Mouse (Mus musculus) cortical plate, adult 2 months (tissue): ENCODE measurements at regions not wholly inside any gene's neighbourhood (a gene's known extent, or its start where the extent isn't known, plus 50 kb on each side); places are given as distances from the start of the nearest gene placed in this dataset.

ENCODE experiments used
- H3K27ac ChIP-seq: fragments of 200-500 bp; 2 replicates; pipeline ENCODE4 v1.5.1; 2012; ENCODE audit warnings: low read length, control low read depth, inconsistent platforms; ENCODE audit not compliant: insufficient read depth
- H3K4me1 ChIP-seq: fragments of 200-500 bp; 2 replicates; pipeline ENCODE4 v1.6.1; 2011; ENCODE audit warnings: low read length; ENCODE audit not compliant: control insufficient read depth, insufficient read depth
- H3K4me3 ChIP-seq: fragments of 200-500 bp; 2 replicates; pipeline ENCODE4 v1.5.1; 2011; ENCODE audit warnings: mild to moderate bottlenecking, low read length, control low read depth; ENCODE audit not compliant: insufficient read depth
- CTCF ChIP-seq: fragments of 200-500 bp; IDR thresholded peaks from 2 replicates; pipeline ENCODE4 v1.5.1; 2011; ENCODE audit warnings: mild to moderate bottlenecking, control low read depth, low read length; ENCODE audit not compliant: insufficient read depth; ENCODE audit errors: extremely low read depth
- POLR2A ChIP-seq: fragments of 200-500 bp; IDR thresholded peaks from 2 replicates; pipeline ENCODE4 v1.6.1; 2011; ENCODE audit warnings: mild to moderate bottlenecking, low read length, control low read depth; ENCODE audit not compliant: insufficient read depth; ENCODE audit errors: extremely low read depth

DNA sequence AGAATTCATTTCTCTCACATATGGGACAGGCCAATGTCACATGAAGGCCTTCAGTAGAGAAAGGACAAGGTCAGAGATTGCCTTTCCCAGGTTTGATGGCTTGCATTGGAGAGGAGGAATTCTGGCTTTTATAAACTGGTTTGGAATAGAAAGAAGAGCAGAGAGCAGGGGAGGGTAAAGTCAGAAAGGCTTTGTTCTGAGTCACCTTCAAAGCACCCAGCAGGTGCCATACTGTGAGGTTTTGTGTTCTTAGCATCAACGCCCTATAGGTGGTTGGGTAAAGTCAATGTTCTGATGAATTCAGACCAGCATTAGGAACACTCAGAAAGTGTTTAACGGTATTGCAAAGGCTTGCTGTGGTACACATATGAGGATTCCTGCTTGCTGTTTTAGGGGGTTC is 244.5 kb downstream of the Dact1 start:
- Histone ChIP-seq H3K4me3 (no peak overlapping the region), H3K27ac (no peak overlapping the region), H3K4me1 (no peaks in the 10 kb centered on the region)
- no peak for TF ChIP-seq POLR2A
- TF ChIP-seq CTCF = no peak

DNA sequence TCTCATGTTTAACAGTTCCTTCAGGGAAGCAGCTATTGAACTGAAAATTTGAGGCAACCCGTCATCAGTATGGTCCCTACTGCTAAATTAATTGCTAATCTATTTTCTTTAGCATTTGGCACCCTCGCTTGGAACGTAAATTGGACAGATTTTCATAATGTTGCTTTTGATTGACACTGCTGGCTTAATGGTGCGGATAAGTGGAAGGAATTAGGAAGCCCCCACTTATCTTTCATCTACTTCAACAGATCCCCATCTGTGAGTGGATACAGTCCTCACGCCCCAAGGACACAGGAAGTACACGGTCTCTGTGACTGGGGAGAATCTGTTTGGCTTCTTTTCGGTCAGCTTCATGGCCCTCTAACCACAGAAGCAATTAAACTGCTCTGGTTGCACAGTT is 251.6 kb downstream of the Dact1 start:
- H3K4me1 ChIP-seq = no peaks in the 10 kb centered on the region
- H3K4me3 ChIP-seq = no peak overlapping the region
- TF ChIP-seq CTCF (no peak), POLR2A (no peak)
- no peak overlapping the region for H3K27ac ChIP-seq

DNA sequence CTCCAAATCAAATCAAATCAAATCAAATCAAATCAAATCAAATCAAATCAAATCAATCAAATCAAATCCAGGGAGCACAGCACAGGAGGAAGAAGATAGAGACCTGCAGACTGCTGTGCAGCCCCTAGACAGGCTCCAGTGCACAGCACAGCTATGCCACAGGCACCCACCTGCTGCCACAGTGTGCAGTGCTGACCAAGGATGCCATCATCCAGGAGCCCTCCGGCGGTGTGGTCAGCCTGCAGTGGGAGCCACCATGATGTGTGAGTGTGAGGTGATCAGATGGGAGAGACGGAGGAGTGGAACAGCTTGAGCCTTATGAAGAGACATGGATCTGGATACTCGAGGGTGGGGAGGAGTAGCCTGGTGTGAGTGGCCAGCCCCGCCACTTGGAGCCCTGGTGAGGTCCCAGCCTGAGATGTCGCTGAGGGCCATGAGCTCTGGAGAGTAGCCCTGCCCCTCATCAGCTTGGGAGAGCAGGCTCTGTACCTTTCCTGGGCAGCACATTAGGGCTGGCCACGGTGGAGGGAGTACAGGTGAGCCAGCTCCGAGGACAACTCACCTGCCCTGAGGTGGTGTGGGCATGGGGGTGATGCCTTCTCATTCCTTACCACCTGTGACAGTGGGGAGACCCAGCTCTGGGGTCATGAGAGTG is 252.4 kb downstream of the Dact1 start:
- H3K27ac ChIP-seq = no peak overlapping the region
- no peak overlapping the region for H3K4me3 ChIP-seq
- no peak for TF ChIP-seq POLR2A
- no peak for TF ChIP-seq CTCF
- no peaks in the 10 kb centered on the region for H3K4me1 ChIP-seq

DNA sequence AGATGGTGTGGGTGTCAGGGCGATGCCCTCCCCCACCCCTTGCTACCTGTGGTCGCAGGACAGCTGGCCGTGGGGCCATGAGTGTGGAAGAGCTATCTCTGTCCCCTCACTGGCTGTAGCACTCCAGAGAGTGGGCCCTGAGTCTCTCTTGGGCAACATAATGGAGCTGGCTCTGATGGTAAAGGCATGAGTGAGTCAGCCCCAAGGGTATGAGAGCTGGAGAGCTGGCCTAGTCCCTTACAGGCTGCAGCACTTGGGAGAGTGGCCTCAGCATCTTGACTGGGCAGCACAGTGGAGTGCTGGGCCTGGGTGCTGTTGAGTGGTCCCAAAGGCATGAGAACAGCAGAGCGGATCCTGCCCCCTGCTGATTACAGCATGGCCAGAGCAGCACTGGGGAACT is 253.5 kb downstream of the Dact1 start:
- Histone ChIP-seq H3K27ac (no peak overlapping the region), H3K4me3 (no peak overlapping the region), H3K4me1 (no peaks in the 10 kb centered on the region)
- TF ChIP-seq CTCF (no peak), POLR2A (no peak)

DNA sequence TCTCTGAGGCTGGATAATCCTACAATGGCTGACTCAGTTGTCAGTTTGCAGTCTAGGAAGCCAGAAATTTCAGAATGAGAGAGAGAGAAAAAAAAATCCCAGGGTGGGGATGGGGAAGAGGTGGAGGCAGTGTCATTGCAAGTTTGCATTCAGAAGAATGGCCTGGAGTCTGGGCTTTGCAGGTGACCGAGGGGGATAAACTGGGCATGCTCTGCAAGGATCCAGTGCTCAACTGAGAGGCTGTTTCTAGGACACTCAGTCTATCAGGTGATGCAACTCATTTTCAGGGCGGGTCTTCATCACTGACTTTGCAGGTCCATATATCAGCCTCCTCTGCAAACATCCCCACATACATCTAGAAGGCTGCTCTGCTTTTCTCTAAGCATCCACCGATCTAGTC is 256.7 kb downstream of the Dact1 start:
- TF ChIP-seq CTCF (no peak), POLR2A (no peak)
- Histone ChIP-seq H3K27ac (no peak overlapping the region), H3K4me3 (no peak overlapping the region), H3K4me1 (no peaks in the 10 kb centered on the region)

DNA sequence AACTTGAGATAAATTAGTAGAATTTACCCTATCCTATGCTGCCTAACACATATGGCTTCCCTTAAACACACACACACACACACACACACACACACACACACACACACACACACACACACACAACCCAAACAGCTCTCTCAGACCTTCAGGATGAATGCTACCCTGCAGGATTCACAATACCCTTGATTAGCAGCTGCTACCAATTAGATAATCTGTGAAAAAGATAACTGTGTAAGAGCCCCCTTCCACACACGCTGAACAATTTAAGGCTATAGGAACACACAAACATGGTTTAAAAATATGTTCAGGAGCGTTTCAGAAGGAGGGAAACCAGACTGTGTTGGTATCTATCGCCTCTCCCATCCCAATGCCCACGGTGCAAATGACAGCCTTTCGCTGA is 258.6 kb downstream of the Dact1 start:
- no peak overlapping the region for H3K27ac ChIP-seq
- TF ChIP-seq CTCF (no peak), POLR2A (no peak)
- no peaks in the 10 kb centered on the region for H3K4me1 ChIP-seq
- no peak overlapping the region for H3K4me3 ChIP-seq

DNA sequence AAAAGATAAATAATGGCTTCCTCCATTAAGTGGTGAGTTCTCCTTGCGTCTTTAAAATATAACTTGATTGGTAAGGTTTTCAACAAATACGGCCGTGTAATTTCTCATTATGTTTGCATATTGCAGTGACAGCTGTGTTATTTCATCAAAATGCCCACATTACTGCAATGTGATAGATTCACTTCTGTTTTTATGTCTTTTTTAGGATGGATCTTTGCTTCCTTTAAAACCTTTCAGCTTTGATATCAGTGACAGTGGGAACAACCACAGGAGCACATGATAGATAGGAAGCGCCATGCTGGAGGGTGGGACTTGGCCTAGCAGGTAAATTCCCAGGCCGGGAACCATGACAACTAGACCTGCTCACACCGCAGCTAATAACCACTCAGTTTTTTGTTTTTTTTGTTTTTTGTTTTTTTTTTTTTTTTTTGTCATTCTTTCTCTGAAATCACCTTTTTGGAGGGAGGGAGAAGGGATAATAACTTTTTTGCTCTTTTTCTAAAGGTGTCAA is 259.3 kb downstream of the Dact1 start:
- Histone ChIP-seq H3K4me3 (no peak overlapping the region), H3K4me1 (no peaks in the 10 kb centered on the region), H3K27ac (no peak overlapping the region)
- TF ChIP-seq CTCF (no peak), POLR2A (no peak)

DNA sequence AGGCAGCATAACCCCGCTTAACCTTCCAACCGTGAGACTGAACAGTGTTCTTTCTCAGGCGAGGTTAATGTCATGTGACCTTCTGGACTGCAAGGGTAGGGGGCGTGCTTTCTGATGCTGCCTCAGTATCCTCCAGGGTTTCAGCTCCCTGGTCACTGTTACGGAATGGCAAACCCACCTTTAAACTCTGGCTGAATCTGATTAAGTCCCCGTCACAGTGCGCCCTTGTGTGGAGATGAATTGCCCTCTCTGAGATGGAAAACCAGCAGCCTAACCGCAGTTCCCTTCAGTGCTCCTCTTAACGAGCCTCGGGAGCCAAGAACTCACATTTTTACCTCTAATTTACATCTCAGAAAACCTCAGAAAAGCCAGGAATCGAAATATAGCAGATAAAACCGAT is 260.0 kb downstream of the Dact1 start:
- TF ChIP-seq POLR2A (no peak), CTCF (no peak)
- H3K4me3 ChIP-seq = no peak overlapping the region

DNA sequence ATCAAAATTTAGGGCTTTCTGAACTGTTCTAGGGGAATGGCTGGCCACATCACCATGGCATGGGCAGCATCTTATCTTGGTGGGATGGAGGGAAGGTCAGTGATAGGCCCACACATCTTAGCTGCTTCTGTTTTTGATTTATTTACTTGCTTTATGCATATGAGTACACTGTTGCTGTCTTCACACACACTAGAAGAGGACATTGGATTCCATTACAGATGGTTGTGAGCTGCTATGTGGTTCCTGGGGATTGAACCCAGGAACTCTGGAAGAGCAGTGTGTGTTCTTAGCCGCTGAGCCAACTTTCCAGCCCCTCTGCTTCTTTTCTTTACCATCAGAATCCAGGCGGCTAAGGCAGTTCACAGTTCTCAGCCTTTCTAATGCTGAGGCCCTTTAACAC is 260.4 kb downstream of the Dact1 start:
- H3K27ac ChIP-seq = no peak overlapping the region
- TF ChIP-seq CTCF = no peak
- TF ChIP-seq POLR2A = no peak

More for the DNA sequence above, 260.0 kb downstream of the Dact1 start:
- no peak overlapping the region for H3K27ac ChIP-seq
- no peaks in the 10 kb centered on the region for H3K4me1 ChIP-seq

DNA sequence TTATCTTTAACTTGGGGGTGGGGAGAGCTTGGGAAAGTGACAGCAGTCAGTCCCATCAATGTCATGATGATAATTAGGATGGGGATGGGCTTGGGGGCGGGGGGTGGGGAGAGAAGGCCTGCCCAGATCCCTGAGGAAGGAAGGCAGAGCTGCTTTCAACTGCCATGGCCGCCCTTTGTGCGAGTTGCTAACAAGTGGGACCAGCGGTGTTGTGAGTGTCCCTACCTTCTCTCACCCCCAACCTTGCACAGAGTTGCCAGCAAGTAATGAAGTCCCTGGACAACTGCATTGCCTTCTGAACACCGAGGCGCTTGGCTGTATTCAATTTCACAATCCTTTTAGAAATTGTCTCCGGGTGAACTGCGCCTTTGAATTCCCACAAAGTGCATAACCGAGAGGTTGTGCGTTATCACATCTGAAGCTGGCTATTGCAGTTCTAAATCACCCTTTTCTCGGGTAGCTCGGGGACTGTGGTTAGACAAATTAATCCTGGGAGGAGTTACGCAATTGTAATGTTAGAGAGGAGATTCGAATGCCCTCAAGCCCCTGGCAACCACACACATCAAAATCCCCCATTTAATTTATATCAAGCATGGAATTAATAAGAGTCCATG is 257.9 kb upstream of the Daam1 start:
- no peaks in the 10 kb centered on the region for H3K4me1 ChIP-seq
- no peak for TF ChIP-seq CTCF
- no peak for TF ChIP-seq POLR2A
- H3K4me3 ChIP-seq = no peak overlapping the region
- no peak overlapping the region for H3K27ac ChIP-seq

More for the DNA sequence above, 260.4 kb downstream of the Dact1 start:
- Histone ChIP-seq H3K4me1 (no peaks in the 10 kb centered on the region), H3K4me3 (no peak overlapping the region)
